Mouse (Mus musculus) G1E (cell line): ENCODE results near the gene Kmo. TPM values are rescaled to one million over a fixed set of nuclear protein-coding genes. Genes with fewer than 3 reads are reported as not detected.

Source experiments
- ATAC-seq: 2 replicates; pipeline ENCODE4 v1.8.0; 2016; ENCODE audit warnings: mild to moderate bottlenecking; ENCODE audit not compliant: insufficient number of reproducible peaks, poor library complexity, low FRiP score, severe bottlenecking; ENCODE audit errors: extremely low read depth
- DNase-seq: peaks from one replicate; pipeline ENCODE4 v3.0.0; 2012; ENCODE audit warnings: low spot score
- H3K27me3 ChIP-seq: 2 replicates; pipeline ENCODE4 v1.6.1; 2012; ENCODE audit warnings: mild to moderate bottlenecking, low read length, inconsistent platforms; ENCODE audit not compliant: insufficient read depth
- H3K36me3 ChIP-seq: replicated peaks from 2 replicates; pipeline ENCODE3; 2012; ENCODE audit warnings: mild to moderate bottlenecking, inconsistent platforms
- H3K4me1 ChIP-seq: 2 replicates; pipeline ENCODE4 v1.6.1; 2012; ENCODE audit warnings: low read depth, low read length, inconsistent platforms, mixed read lengths; ENCODE audit not compliant: insufficient read depth
- H3K4me3 ChIP-seq: 2 replicates; pipeline ENCODE4 v1.5.1; 2012; ENCODE audit warnings: low read depth, mild to moderate bottlenecking, inconsistent platforms, low read length, moderate library complexity, mixed read lengths
- H3K9me3 ChIP-seq: replicated peaks from 2 replicates; pipeline ENCODE4 v1.6.1; 2012; ENCODE audit warnings: inconsistent platforms
- CTCF ChIP-seq: IDR thresholded peaks from 2 replicates; pipeline ENCODE4 v1.5.1; 2012; ENCODE audit warnings: low read depth, low read length, inconsistent platforms, mixed read lengths
- GATA1 ChIP-seq: IDR thresholded peaks from 2 replicates; pipeline ENCODE4 v1.6.1; 2012; ENCODE audit warnings: borderline replicate concordance, low read length, inconsistent platforms, mixed read lengths
- GATA2 ChIP-seq: IDR thresholded peaks from 2 replicates; pipeline ENCODE4 v1.6.1; 2012; ENCODE audit warnings: low read depth, low read length, inconsistent platforms, borderline replicate concordance
- POLR2AphosphoS5 ChIP-seq: IDR thresholded peaks from 2 replicates; pipeline ENCODE4 v1.6.1; 2012; ENCODE audit warnings: low read depth, low read length, inconsistent platforms; ENCODE audit not compliant: insufficient replicate concordance
- TAL1 ChIP-seq: conservative IDR thresholded peaks from 2 replicates; pipeline ENCODE4 v1.6.1; 2012; ENCODE audit warnings: low read depth, low read length, inconsistent platforms, mixed read lengths
- polyA plus RNA-seq: library from polyadenylated mRNA; stranded (reverse); fragments of >175 nt; gene quantifications from 2 replicates; pipeline ENCODE4 v1.2.3, GENCODE M21; 2012
- total RNA-seq, 2 experiments: library from RNA; stranded (forward) in 1 of 2; stranded (reverse) in 1 of 2; fragments of 200-1000 nt in 1 of 2; fragments of >200 nt in 1 of 2; fragmentation: Nextera tagmentation in 1 of 2; gene quantifications; 2 replicates each; pipeline ENCODE4 v1.2.3; 2014 to 2017

Kmo gene
- total and polyA plus RNA-seq, 3 experiments: not detected

DNA sequence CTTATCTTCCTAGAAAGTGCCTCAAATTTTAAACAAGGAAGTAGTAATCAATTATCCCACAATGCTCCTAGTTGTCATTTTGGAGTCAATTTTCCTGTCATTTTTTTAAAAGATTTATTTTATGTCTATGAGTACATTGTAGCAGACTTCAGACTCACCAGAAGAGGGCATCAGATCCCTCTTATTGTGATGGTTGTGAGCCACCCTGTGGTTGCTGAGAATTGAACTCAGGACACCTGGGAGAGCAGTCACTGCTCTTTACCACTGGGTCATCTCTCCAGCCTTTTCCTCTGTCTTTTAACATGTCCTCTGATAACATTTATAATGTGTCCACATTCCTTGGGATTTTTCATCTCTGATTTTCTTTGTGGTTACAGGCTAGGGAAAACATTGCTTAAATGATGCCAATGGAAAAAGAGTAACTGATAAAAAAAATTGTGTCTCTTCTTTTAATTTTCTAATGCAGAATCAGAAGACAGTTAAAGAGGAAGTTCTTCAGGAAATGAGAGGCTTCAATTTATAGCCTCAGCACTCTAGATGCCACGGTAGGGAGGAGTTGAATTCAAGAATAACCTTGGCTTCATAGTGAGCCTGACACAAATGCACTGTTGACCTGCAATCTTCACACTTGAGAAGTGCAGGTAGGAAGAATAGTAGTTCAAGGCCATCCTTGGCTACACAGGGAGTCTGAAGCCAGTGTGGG is 6.0 kb downstream of the Kmo start:
- no peak for DNase-seq
- Histone ChIP-seq H3K36me3 (peaks cover 20% of the 10 kb centered on the region), H3K9me3 (no peaks in the 10 kb centered on the region), H3K27me3 (no peaks in the 10 kb centered on the region), H3K4me3 (peak overlapping the region; percentile 97; the same call in 1 of the 2 replicates), H3K4me1 (peaks cover 38% of the 10 kb centered on the region)
- no peak for ATAC-seq
- TF ChIP-seq POLR2AphosphoS5: no peak
- no peak for TF ChIP-seq GATA1

DNA sequence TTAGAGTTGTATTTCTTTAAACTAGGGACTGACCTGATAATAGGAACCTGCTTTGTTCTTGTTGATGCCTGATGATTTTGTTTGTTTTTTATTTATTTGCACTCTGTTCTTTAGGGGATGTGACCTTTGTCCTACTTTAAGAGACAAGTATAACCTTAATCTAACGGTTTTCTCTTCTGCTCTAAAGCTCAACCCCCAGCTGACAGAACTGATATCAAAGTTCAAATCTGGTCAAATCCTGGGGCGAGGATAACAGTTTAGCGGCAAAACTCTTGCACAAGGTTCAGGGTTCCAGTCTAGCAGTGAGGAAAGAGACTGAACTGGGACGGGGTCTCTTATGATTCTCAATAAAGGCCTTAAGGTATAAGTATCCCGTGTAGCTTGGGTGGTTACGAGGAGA is 9.1 kb downstream of the Kmo start:
- no peak for ATAC-seq
- Histone ChIP-seq H3K36me3 (peaks cover under 1% of the 10 kb centered on the region), H3K9me3 (no peaks in the 10 kb centered on the region), H3K27me3 (no peaks in the 10 kb centered on the region), H3K4me1 (peaks cover 29% of the 10 kb centered on the region), H3K4me3 (no peak overlapping the region)
- no peak for TF ChIP-seq CTCF
- no peak for TF ChIP-seq POLR2AphosphoS5
- TF ChIP-seq GATA1: no peak
- TF ChIP-seq GATA2: no peak
- no peak for TF ChIP-seq TAL1
- no peak for DNase-seq

DNA sequence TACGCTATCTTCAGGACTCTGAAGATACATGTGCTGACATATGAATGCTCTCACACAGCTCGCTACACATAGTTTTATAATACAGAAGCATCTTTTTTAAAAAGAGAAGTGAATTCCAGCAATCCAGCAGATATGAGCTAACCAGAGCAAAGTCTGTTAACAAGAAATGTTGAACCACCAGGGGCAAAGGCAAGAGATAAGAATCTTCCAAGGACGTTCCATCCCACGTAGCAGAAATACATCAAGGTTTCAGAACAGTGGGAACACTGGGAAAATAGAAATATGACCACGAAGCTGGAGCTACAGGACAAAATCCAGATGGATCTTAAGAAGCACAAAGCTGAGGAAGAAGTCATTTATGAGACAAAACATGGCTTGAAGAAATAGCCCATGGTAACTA is 10.2 kb downstream of the Kmo start:
- H3K27me3 ChIP-seq: no peaks in the 10 kb centered on the region
- ATAC-seq (no peak), DNase-seq (no peak)
- no peak overlapping the region for H3K4me3 ChIP-seq
- no peaks in the 10 kb centered on the region for H3K9me3 ChIP-seq
- H3K4me1 ChIP-seq: peaks cover 21% of the 10 kb centered on the region
- TF ChIP-seq CTCF (no peak), POLR2AphosphoS5 (no peak)
- no peaks in the 10 kb centered on the region for H3K36me3 ChIP-seq

DNA sequence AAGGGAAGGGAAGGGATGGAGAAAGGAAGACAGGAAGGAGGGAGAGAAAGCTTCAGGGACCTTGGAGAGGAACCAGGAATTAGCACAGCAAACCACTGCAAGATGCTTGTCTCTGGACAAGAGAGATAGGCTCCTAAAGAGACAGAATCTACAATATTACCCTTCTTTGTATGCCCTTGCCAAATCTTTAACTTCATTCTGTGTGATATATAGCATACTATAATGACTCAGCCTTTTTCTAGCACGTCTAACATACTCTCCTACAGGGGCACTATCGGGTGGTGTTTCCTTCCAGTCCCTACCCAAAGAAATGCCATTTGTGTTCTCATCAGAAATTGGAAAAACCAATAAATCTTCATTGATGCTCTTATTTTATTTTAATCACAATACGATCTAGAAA is 10.9 kb downstream of the Kmo start:
- Histone ChIP-seq H3K4me1 (peaks cover 16% of the 10 kb centered on the region), H3K27me3 (no peaks in the 10 kb centered on the region), H3K4me3 (no peak overlapping the region), H3K9me3 (no peaks in the 10 kb centered on the region), H3K36me3 (no peaks in the 10 kb centered on the region)
- ATAC-seq (no peak; the same call in 1 of the 2 replicates), DNase-seq (no peak)
- TF ChIP-seq POLR2AphosphoS5: no peak
- no peak for TF ChIP-seq TAL1
- no peak for TF ChIP-seq GATA1
- no peak for TF ChIP-seq GATA2
- no peak for TF ChIP-seq CTCF

DNA sequence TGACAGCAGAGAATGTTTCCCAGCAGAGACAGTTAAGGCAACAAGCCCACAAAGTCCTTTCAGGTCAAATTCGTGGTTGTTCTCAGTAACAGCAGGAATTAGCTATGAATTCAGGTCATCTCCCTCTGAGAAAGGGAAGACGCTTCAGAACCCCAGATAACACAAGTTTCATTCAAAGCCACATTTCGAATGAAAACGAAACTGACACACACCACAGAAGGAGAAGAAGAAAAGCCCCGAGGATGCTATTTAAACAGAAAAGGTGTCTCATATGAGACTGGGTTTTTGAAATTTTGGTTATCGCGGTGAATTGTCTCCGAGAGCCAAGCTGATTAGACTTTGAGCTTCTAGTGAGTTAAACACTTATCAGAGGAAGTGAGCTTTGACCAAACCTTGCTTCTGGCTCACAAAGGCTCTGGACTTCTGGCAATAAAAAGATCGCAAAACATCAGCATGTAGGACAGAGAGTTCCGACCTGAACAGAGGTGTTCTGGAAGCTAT is 11.6 kb downstream of the Kmo start:
- TF ChIP-seq GATA2: no peak
- no peak for TF ChIP-seq POLR2AphosphoS5
- no peak for TF ChIP-seq TAL1
- no peak for TF ChIP-seq CTCF
- TF ChIP-seq GATA1: no peak
- DNase-seq (no peak), ATAC-seq (no peak)
- peaks cover 11% of the 10 kb centered on the region; the same call in 1 of the 2 replicates for H3K4me1 ChIP-seq
- no peaks in the 10 kb centered on the region for H3K9me3 ChIP-seq
- H3K27me3 ChIP-seq: no peaks in the 10 kb centered on the region
- no peaks in the 10 kb centered on the region for H3K36me3 ChIP-seq
- H3K4me3 ChIP-seq: no peak overlapping the region

DNA sequence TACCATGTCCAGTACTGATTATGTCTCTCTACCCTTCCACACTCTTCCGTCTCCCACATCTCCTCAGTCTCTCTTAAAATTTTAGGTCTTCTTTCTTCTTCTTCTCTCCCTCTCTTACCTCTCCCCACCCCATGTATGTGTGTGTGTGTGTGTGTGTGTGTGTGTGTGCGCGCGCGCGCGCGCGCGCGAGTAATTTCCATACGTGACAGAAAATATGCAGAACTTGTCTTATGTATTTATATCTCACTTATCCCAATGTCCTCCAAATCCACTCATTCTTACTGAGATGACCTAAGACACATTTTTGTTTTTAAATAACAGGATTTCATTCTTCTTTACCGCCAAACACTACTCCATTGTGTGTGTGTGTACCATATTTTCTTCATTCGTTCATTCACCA is 12.3 kb downstream of the Kmo start:
- TF ChIP-seq GATA1: no peak
- TF ChIP-seq TAL1: no peak

DNA sequence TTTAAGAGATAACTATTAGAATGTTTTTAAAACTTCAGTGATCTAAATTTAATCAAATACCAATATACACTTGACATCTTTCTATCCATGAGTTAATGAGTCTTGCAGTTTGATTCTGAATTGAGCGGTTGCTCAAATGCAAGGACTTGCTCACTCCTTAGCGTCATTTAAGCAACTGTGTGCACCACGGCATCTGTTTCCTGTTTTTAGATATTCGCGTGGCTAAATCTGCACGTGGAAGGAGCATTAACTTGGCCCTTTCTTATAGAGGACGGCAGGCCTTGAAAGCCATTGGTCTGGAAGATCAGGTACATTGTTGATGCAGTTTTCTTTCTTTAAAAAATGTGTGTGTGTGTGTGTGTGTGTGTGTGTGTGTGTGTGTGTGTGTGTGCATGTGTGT is 17.5 kb downstream of the Kmo start:
- Histone ChIP-seq H3K9me3 (no peaks in the 10 kb centered on the region), H3K36me3 (no peaks in the 10 kb centered on the region), H3K27me3 (no peaks in the 10 kb centered on the region), H3K4me3 (no peak overlapping the region), H3K4me1 (no peaks in the 10 kb centered on the region; the same call in 1 of the 2 replicates)
- ATAC-seq (no peak), DNase-seq (no peak)
- TF ChIP-seq TAL1: no peak
- TF ChIP-seq GATA2: no peak
- no peak for TF ChIP-seq POLR2AphosphoS5
- TF ChIP-seq GATA1: no peak
- TF ChIP-seq CTCF: no peak

More for the DNA sequence above, 12.3 kb downstream of the Kmo start:
- ATAC-seq (no peak), DNase-seq (no peak)
- Histone ChIP-seq H3K4me1 (peaks cover 9% of the 10 kb centered on the region; the same call in 1 of the 2 replicates), H3K36me3 (no peaks in the 10 kb centered on the region), H3K27me3 (no peaks in the 10 kb centered on the region), H3K9me3 (no peaks in the 10 kb centered on the region), H3K4me3 (no peak overlapping the region)
